Mouse (Mus musculus) CD4-positive helper T cell, adult 2 months (primary cell): Measurements from ENCODE around the gene Tbck.

ENCODE experiments used
- DNase-seq: peaks from one replicate; pipeline ENCODE4 v3.0.0-alpha.2; 2012; ENCODE audit warnings: low read depth, missing footprints, low spot score

The Tbck gene

DNA sequence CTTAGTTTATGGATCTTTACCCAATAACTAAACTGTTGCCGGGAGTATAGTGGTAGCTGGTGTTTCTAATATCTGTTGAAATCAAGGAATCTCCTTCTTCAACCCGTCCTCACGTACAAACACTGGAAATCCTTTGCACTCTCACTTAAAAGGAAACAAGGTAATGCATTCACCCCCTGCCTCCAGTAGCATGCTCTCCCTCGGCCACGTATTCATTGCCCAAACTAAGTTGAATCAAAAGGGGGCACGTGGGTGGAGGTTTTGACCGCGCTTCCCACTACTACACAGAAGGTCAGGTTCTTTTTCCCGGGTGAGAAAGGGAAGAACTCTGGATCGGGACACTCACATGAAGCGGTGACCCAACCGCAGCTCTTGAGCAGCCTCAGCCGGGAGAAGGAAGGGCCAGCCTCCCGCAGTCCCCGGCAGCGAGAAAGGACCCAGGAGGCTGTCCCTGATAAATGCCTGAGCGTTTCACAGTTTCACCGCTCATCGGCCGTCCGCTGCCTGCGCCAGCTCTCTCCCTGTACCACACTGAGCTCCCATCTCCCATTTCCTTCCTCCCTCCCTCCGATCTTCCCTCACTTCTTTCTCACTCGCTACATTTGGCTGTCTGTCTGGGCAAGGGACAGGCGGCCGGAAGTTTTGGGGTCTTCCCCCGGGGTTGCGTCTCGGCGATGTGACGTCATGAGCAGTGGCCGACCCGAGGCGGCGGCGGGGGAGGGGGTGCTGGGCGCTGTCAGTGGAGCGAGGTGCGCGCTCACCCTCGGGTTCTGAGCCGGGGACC lies at the start of gene Tbck:
Gene Tbck (plus strand): TSS at position 698 of the 784 bp plus-strand sequence.
- peak; percentile 93 for DNase-seq

DNA sequence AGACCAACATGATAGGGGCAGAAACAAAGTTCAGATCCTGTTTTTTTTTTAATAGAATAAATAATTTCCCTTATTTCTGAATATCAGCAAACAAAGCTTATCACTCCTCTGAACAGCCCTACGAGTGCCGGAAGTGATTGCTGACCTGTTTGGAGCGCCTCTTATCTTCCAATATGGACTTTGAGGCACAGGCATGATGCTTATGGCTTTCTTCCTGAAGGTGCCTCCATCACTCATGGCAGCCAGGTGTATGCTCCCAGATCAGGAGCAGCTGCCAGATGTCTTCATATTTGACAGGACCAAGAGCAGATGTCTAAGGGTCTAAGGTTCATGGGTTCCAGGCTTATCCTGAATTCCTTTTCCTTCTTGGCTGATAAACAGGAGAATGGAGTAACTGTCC lies 46.9 kb upstream of the Tbck start:
- no peak for DNase-seq

DNA sequence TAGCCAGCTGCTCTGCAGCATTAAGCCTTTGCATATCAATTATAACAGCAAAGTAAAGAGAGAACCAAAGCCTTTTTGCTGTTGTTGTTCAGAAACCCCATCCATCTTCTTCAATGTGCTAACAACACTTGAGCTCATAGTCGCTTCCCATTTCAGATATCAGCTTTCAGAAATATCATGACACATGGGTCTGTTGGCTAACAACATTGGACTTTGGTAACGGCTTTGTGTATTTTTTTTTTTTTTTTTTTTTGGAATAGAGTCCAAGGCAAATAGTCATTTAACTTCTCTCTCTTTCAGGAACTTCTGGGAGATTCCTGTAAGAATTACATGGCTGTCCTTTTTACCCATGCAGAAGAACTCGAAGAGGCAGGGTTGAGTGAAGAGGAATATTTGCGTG lies 39.9 kb upstream of the Tbck start:
- DNase-seq = no peak

- DNase-seq = no peak
Measured at GRCm38 (mm10) chr3:132646814-132647213, 37.1 kb upstream of the Tbck start.

GRCm38 (mm10) chr3:132649368-132649767 lies 34.6 kb upstream of the Tbck start:
- DNase-seq = no peak

DNA sequence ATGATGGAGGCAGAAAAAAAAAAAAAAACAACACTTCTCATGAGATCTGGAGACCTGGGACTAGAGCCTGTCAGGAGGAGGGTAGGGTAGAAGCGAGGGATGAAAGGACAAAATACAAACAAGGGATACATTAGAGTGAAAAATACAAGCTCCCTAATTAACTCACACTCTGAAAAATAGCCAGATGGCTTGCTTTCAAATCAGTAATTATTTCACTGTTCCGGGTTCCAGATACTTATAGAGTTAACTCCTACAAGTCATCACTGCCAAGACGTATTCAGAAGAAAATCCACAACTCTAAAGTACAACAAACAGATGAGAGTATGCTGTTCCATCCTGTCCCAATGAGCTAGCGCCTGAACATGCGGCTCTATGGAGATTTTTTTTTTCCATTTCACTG lies 33.8 kb upstream of the Tbck start:
- DNase-seq = no peak

DNA sequence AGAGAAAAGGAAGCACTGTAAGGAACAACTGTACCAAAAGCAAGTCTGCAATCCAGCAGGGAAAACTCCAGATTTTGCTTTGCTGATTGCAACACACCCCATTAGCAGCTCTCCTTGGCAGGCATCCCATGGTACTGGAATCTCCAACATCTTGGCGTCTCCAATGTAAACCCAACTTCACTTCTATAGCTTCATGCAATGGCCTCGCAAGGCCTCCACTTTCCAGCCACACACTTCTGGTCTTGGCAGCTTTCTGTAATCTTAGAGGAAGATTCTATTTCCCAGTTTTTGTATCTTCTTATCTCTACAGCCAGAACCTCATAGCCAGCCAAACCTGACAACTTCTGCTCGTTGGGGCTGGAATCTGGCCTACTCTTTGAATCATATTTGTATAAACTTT lies 32.2 kb upstream of the Tbck start:
- no peak for DNase-seq

- no peak for DNase-seq
Measured at GRCm38 (mm10) chr3:132653959-132654358, 30.0 kb upstream of the Tbck start.

GRCm38 (mm10) chr3:132655955-132656354 lies 28.0 kb upstream of the Tbck start:
- no peak for DNase-seq

DNA sequence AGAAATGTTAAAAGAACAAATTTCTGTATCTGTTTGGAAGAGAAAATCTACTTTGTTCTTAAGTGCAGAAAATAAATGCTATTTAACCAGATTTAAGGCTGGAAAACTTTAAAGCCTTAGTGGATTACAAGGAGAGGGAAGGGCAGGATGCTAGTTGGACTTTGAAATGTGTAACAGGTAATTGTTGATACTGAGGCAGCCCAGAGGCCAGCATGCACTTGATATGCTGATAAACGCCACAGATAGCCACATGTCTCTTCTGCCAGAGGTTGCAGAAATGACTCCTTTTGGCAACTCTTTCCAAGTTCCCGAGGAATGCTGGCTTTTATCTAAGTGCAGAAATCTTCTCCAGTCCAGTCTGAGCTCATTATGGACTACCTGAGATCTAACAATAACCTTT lies 6.5 kb upstream of the Tbck start:
- DNase-seq = no peak

GRCm38 (mm10) chr3:132684231-132684928 lies 436 bp downstream of the Tbck start, which contains the start of gene Aimp1:
Aimp1 (minus strand) TSS chr3:132684370.
- peak; percentile 20 for DNase-seq

GRCm38 (mm10) chr3:132701368-132701767 lies 17.4 kb downstream of the Tbck start:
- peak; percentile 11 for DNase-seq

- no peak for DNase-seq
Measured at GRCm38 (mm10) chr3:132704216-132704615, 20.3 kb downstream of the Tbck start.

- no peak for DNase-seq
Measured at GRCm38 (mm10) chr3:132706977-132707376, 23.0 kb downstream of the Tbck start.

- DNase-seq = no peak
Measured at GRCm38 (mm10) chr3:132713913-132714312, 30.0 kb downstream of the Tbck start.

GRCm38 (mm10) chr3:132717316-132717715 lies 33.4 kb downstream of the Tbck start:
- no peak for DNase-seq

DNA sequence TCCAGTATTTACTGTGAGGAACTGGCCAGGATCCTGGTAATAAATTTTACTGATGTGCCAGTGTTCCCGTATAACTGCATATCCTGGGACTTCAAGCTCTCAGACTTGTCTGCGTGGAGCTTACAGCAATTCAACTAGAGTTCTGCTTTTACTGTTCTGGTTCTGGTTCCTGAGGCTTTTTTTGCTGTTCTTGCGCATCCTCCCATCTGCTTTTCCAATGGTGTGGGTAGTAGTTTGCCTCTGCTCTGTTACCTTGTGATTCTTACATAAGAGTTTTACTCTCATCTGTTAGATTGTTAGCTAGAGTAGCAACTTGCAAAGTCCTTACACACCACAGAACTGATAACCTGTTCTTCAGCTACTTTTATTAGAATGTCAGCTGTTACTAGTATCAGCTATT lies 40.4 kb downstream of the Tbck start:
- no peak for DNase-seq

GRCm38 (mm10) chr3:132744287-132745146 lies 60.6 kb downstream of the Tbck start:
- no peak for DNase-seq

DNA sequence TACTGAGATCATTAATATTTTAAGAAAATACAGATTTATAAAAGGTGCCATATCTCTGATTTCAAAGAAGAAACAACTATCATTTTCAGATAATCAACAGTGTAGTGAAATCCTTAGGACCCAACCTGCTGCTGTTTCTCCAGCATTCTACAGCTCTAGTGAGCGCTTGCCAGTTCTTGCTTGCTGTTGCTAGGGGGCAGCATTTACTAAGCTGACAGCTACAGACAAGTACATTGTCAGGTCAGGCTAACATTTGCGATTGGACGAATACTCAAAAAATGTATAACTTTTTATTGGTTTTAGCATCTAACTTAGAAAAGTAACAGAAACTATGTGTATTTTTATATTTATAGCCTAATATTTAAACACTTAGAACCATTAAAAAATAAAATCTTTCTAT lies 63.1 kb downstream of the Tbck start:
- peak; percentile 36 for DNase-seq

- DNase-seq = no peak
Measured at GRCm38 (mm10) chr3:132747766-132748165, 63.8 kb downstream of the Tbck start.

GRCm38 (mm10) chr3:132748750-132749149 lies 64.8 kb downstream of the Tbck start:
- DNase-seq = no peak

- DNase-seq = no peak
Measured at GRCm38 (mm10) chr3:132752772-132753171, 68.8 kb downstream of the Tbck start.
